Comparison of ENCODE assay signal across 9 mouse cellular contexts in the genomic region with DNA sequence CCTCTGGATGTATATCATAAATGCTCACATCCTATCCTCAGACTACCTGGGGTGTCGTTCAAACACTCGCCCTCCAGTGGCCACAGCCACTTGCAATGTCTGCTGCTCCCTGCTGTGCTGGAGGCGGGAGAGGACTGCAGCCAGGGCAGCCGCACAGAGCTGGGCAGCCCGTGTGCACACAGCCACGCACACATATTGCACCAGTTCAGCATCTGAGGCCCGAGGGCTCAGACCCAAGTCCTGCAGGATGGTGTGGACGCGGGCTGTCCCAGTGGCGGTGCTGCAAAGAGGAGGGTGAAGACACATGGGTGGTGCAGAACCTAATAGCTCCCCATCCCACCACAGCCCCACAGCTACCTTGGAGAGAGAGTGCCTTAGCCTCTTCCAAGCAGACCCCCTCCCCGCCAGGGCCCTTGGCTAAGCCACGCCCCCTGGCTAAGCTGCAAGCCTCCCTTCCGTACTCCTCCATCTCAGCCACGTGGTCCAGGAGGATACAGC. TPM values are rescaled to one million over a fixed set of nuclear protein-coding genes. Genes with fewer than 3 reads are reported as not detected.
A peak's percentile ranks its signal among the peaks of the same experiment; 100 is the strongest.
DNase-seq lines count a peak whose midpoint lies in the region; ATAC-seq and TF ChIP-seq lines count a peak whose summit lies in the region.
"Had no signal": no experiment of that assay in that cellular context is flagged by ENCODE, and none has a peak within 500 bp of the region (broad histone marks: within the 10 kb centered on the region; RNA-seq: fewer than 3 reads in every experiment).

No protein-coding gene starts in this region.

- no peak for TF ChIP-seq EP300 in lung, postnatal 0 days (IDR thresholded peaks at IDR 0.05)

- no peak overlapping the region for H3K4me3 ChIP-seq in lung, postnatal 0 days (ENCODE audit: low read depth, low read length)
- no peak overlapping the region for H3K4me3 ChIP-seq in hindbrain, postnatal 0 days (ENCODE audit: low read length)

- H3K36me3 ChIP-seq in lung, postnatal 0 days (ENCODE audit: insufficient read depth, low read length), result no peaks in the 10 kb centered on the region
- H3K36me3 ChIP-seq in hindbrain, postnatal 0 days (ENCODE audit: insufficient read depth, low read length), result no peaks in the 10 kb centered on the region

- ATAC-seq in cerebellum, adult (ENCODE audit: insufficient number of reproducible peaks, low FRiP score, low TSS enrichment), result peak; percentile 56; the same call in 1 of the 2 replicates
- ATAC-seq in lung, postnatal 0 days, result peak; percentile 25; the same call in 1 of the 2 replicates
- peak; percentile 38 for ATAC-seq in hindbrain, postnatal 0 days

- no peaks in the 10 kb centered on the region for H3K27me3 ChIP-seq in lung, postnatal 0 days (replicated peaks; ENCODE audit: insufficient read depth, low read length)
- no peaks in the 10 kb centered on the region for H3K27me3 ChIP-seq in hindbrain, postnatal 0 days (ENCODE audit: insufficient read depth, low read length)

- no peak overlapping the region for H3K9ac ChIP-seq in lung, postnatal 0 days (replicated peaks; ENCODE audit: low read depth)
- H3K9ac ChIP-seq in hindbrain, postnatal 0 days (replicated peaks; ENCODE audit: low read length), result no peak overlapping the region

- H3K4me1 ChIP-seq in lung, postnatal 0 days (ENCODE audit: insufficient read depth, low read depth, low read length), result no peaks in the 10 kb centered on the region
- H3K4me1 ChIP-seq in hindbrain, postnatal 0 days (ENCODE audit: insufficient read depth, low read length), result peaks cover 14% of the 10 kb centered on the region; the same call in 1 of the 2 replicates

- H3K27ac ChIP-seq in lung, postnatal 0 days (ENCODE audit: low read length), result no peak overlapping the region
- no peak overlapping the region for H3K27ac ChIP-seq in hindbrain, postnatal 0 days

- 4% methylated on average over 14 of the region's 14 CpGs for WGBS in lung, postnatal 0 days
- 6% methylated on average over 14 of the region's 14 CpGs for WGBS in hindbrain, postnatal 0 days

- H3K4me2 ChIP-seq in lung, postnatal 0 days (replicated peaks; ENCODE audit: low read depth, low read length), result no peak overlapping the region
- peak overlapping the region; percentile 21; the same call in 1 of the 2 replicates for H3K4me2 ChIP-seq in hindbrain, postnatal 0 days (ENCODE audit: low read depth, low read length)

- DNase-seq in cerebellum, adult 8-10 months, result no peak
- DNase-seq in lung, postnatal 0 days (ENCODE audit: low spot score), result no peak
- DNase-seq in lung, postnatal 36 days, result no peak
- peak; percentile 63 for DNase-seq in hindbrain, postnatal 0 days (ENCODE audit: low spot score)
- peak; percentile 69 for DNase-seq in retina, postnatal 1 day
- DNase-seq in right cerebral cortex, postnatal 14 days, result no peak
- DNase-seq in kidney, postnatal 10 days, result no peak

- no peaks in the 10 kb centered on the region for H3K9me3 ChIP-seq in lung, postnatal 0 days (ENCODE audit: low read length)
- H3K9me3 ChIP-seq in hindbrain, postnatal 0 days (ENCODE audit: low read length), result no peaks in the 10 kb centered on the region

- peak; percentile 50 for TF ChIP-seq CTCF in lung, postnatal 0 days (IDR thresholded peaks at IDR 0.05)
- TF ChIP-seq CTCF in hindbrain, postnatal 0 days (IDR thresholded peaks at IDR 0.05; ENCODE audit: low read depth), result peak; percentile 64

RNA-seq across cellular contexts. Expression of a gene that starts 9.2 kb away (rescaled TPM):
- 1.0 and 1.1 TPM in 2 replicates for polyA plus RNA-seq in lung, postnatal 0 days (2015; fragmentation: Nextera tagmentation; extraction: Ambion mirVana)
- total RNA-seq in hindbrain, postnatal 0 days (2014; rRNA removed), result 1.7 and 1.9 TPM in 2 replicates
- polyA plus RNA-seq in hindbrain, postnatal 0 days (2015; fragmentation: Nextera tagmentation; extraction: Ambion mirVana), result 0.78 and 1.1 TPM in 2 replicates
- polyA plus RNA-seq: C2C12 had no signal

Comparison
In these comparisons a context has a peak if more than half of its experiments do, and no peak if none do; other contexts are left out.
1. DNase-seq: peak in hindbrain, postnatal 0 days (single experiment) and retina, postnatal 1 day (single experiment); none in cerebellum, adult 8-10 months (single experiment), lung, postnatal 0 days (single experiment), lung, postnatal 36 days (single experiment), right cerebral cortex, postnatal 14 days (single experiment) and kidney, postnatal 10 days (single experiment).
2. Peak in every context shown above with its lines, with median percentiles within 50 percentile points of each other: ATAC-seq.